8 mouse cellular contexts compared by ENCODE assay signal in genomic region chr2:163481539-163482029, GRCm38 (mm10). TPM values are rescaled to one million over a fixed set of nuclear protein-coding genes. Genes with fewer than 3 reads are reported as not detected.
DNase-seq lines count a peak whose midpoint lies in the region; ATAC-seq lines count a peak whose summit lies in the region.

No protein-coding gene starts in this region.

- H3K4me1 ChIP-seq in forebrain, embryonic 10.5 days: peaks cover 19% of the 10 kb centered on the region
- peaks cover 8% of the 10 kb centered on the region for H3K4me1 ChIP-seq in kidney, embryonic 14.5 days (ENCODE audit: control insufficient read depth, insufficient read depth, low read length)

- H3K4me3 ChIP-seq in forebrain, embryonic 10.5 days: peak overlapping the region; percentile 49
- H3K4me3 ChIP-seq in kidney, embryonic 14.5 days (ENCODE audit: low read length): peak overlapping the region; percentile 20; the same call in 1 of the 2 replicates

- H3K27ac ChIP-seq in forebrain, embryonic 10.5 days: 0 out of 2 replicates have a peak overlapping the region, but pooled peaks have one; percentile 25
- H3K27ac ChIP-seq in kidney, embryonic 14.5 days (ENCODE audit: low read depth, low read length): no peak overlapping the region

- no peaks in the 10 kb centered on the region for H3K9me3 ChIP-seq in forebrain, embryonic 10.5 days
- H3K9me3 ChIP-seq in kidney, embryonic 14.5 days (ENCODE audit: control insufficient read depth, low read length): no peaks in the 10 kb centered on the region

- H3K4me2 ChIP-seq in kidney, embryonic 14.5 days (replicated peaks; ENCODE audit: low read depth, low read length): peak overlapping the region; percentile 51

- 0 out of 2 replicates have a peak overlapping the region, but pooled peaks have one; percentile 5 for H3K9ac ChIP-seq in kidney, embryonic 14.5 days (ENCODE audit: low read depth, low read length)

- peak; percentile 31 for DNase-seq in gastrocnemius, postnatal 10 days
- DNase-seq in gastrocnemius, postnatal 25 days: no peak
- DNase-seq in forebrain, embryonic 10.5 days (ENCODE audit: extremely low spot score, low spot score): peak; percentile 44
- DNase-seq in lung, postnatal 36 days: peak; percentile 52
- no peak for DNase-seq in frontal cortex, postnatal 10 days (ENCODE audit: low spot score in 2 of 2)
- DNase-seq in cerebellum, adult 9-11 months: no peak
- DNase-seq in frontal cortex, postnatal 14 days (ENCODE audit: low spot score in 2 of 2): no peak

- peak; percentile 76 for ATAC-seq in kidney, embryonic 14.5 days (ENCODE audit: low FRiP score, low TSS enrichment)

- H3K27me3 ChIP-seq in forebrain, embryonic 10.5 days (ENCODE audit: poor library complexity, severe bottlenecking): peaks cover 29% of the 10 kb centered on the region
- H3K27me3 ChIP-seq in kidney, embryonic 14.5 days (ENCODE audit: control insufficient read depth, insufficient read depth, low read length): peaks cover 8% of the 10 kb centered on the region

- H3K36me3 ChIP-seq in forebrain, embryonic 10.5 days (replicated peaks): no peaks in the 10 kb centered on the region
- H3K36me3 ChIP-seq in kidney, embryonic 14.5 days (ENCODE audit: control insufficient read depth, insufficient read depth, low read length): no peaks in the 10 kb centered on the region

- WGBS in forebrain, embryonic 10.5 days: 2% methylated on average over 21 of the region's 21 CpGs
- 2% methylated on average over 20 of the region's 21 CpGs for WGBS in kidney, embryonic 14.5 days

RNA-seq across cellular contexts. Expression of gene Fitm2, which starts 9.2 kb away (rescaled TPM):
- total RNA-seq in gastrocnemius, postnatal 10 days (2021): 10 to 100 TPM; 32.0 to 35.5 TPM
- total RNA-seq in gastrocnemius, postnatal 25 days (2021): 10 to 100 TPM; 72.3 to 83.1 TPM
- polyA plus RNA-seq in forebrain, embryonic 10.5 days (2016; fragmentation: Nextera tagmentation; extraction: Ambion mirVana): 10.9 and 11.1 TPM in 2 replicates
- 5.0 and 9.3 TPM in 2 replicates for polyA plus RNA-seq in kidney, embryonic 14.5 days (2014; fragmentation: Nextera tagmentation; extraction: Ambion mirVana)

RNA-seq across cellular contexts. Expression of gene R3hdml, which starts 10.5 kb away (rescaled TPM):
- not detected for total RNA-seq in gastrocnemius, postnatal 10 days (2021)
- not detected for total RNA-seq in gastrocnemius, postnatal 25 days (2021)
- not detected in 2 replicates for polyA plus RNA-seq in forebrain, embryonic 10.5 days (2016; fragmentation: Nextera tagmentation; extraction: Ambion mirVana)
- 26.3 and 29.5 TPM in 2 replicates for polyA plus RNA-seq in kidney, embryonic 14.5 days (2014; fragmentation: Nextera tagmentation; extraction: Ambion mirVana)

RNA-seq across cellular contexts. Expression of gene Hnf4a, which starts 25.0 kb away (rescaled TPM):
- under 1 TPM in 1 of 2 experiments, not detected in 1; 0.23 TPM for total RNA-seq in gastrocnemius, postnatal 10 days (2021)
- total RNA-seq in gastrocnemius, postnatal 25 days (2021): not detected
- not detected in 2 replicates for polyA plus RNA-seq in forebrain, embryonic 10.5 days (2016; fragmentation: Nextera tagmentation; extraction: Ambion mirVana)
- polyA plus RNA-seq in kidney, embryonic 14.5 days (2014; fragmentation: Nextera tagmentation; extraction: Ambion mirVana): 6.0 and 10.7 TPM in 2 replicates

RNA-seq across cellular contexts. Expression of gene Gdap1l1, which starts 43.3 kb away (rescaled TPM):
- under 1 TPM; 0.14 to 0.34 TPM for total RNA-seq in gastrocnemius, postnatal 10 days (2021)
- total RNA-seq in gastrocnemius, postnatal 25 days (2021): not detected
- 10.0 and 11.8 TPM in 2 replicates for polyA plus RNA-seq in forebrain, embryonic 10.5 days (2016; fragmentation: Nextera tagmentation; extraction: Ambion mirVana)
- 0.41 and 0.74 TPM in 2 replicates for polyA plus RNA-seq in kidney, embryonic 14.5 days (2014; fragmentation: Nextera tagmentation; extraction: Ambion mirVana)

RNA-seq across cellular contexts. Expression of gene Oser1, which starts 57.1 kb away (rescaled TPM):
- 10 to 100 TPM; 23.6 to 26.5 TPM for total RNA-seq in gastrocnemius, postnatal 10 days (2021)
- total RNA-seq in gastrocnemius, postnatal 25 days (2021): 10 to 100 TPM; 23.8 to 27.0 TPM
- 86.8 and 95.5 TPM in 2 replicates for polyA plus RNA-seq in forebrain, embryonic 10.5 days (2016; fragmentation: Nextera tagmentation; extraction: Ambion mirVana)
- 74.4 and 93.3 TPM in 2 replicates for polyA plus RNA-seq in kidney, embryonic 14.5 days (2014; fragmentation: Nextera tagmentation; extraction: Ambion mirVana)

Comparison
In these comparisons a context has a peak if more than half of its experiments do, and no peak if none do; other contexts are left out.
1. DNase-seq: peak in gastrocnemius, postnatal 10 days (single experiment), forebrain, embryonic 10.5 days (single experiment) and lung, postnatal 36 days (single experiment); none in gastrocnemius, postnatal 25 days (single experiment), frontal cortex, postnatal 10 days (0 of 2), cerebellum, adult 9-11 months (single experiment) and frontal cortex, postnatal 14 days (0 of 2).